In the genomic region with DNA sequence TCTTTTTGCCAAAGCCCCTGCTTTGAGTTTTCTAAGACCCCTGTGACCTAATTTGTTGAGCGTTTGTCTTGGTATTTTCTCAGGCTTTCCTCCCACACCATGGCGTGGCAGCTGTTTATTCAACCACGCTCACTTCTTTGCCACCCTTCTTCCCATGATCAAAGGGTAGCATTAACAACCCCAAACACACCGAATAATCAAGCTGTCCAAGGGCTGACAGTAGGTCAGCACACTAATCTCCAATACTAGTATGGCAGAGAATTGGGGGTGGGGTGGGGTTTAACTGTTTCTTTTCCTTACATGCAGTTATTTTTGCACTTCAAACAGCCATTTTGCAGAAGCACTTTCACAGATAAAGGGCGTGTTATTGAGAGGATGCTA, we compare ENCODE assay signal across 9 mouse cellular contexts. TPM values are rescaled to one million over a fixed set of nuclear protein-coding genes. Genes with fewer than 3 reads are reported as not detected.
DNase-seq lines count a peak whose midpoint lies in the region; ATAC-seq lines count a peak whose summit lies in the region.
"Had no signal": no experiment of that assay in that cellular context is flagged by ENCODE, and none has a peak within 500 bp of the region (broad histone marks: within the 10 kb centered on the region; RNA-seq: fewer than 3 reads in every experiment).

No protein-coding gene starts in this region.

- H3K4me1 ChIP-seq in forebrain, embryonic 10.5 days, result peaks cover 28% of the 10 kb centered on the region
- no peaks in the 10 kb centered on the region; the same call in 1 of the 2 replicates for H3K4me1 ChIP-seq in forebrain, embryonic 16.5 days (replicated peaks; ENCODE audit: control insufficient read depth, insufficient read depth, low read length)
- H3K4me1 ChIP-seq in hindbrain, embryonic 15.5 days (replicated peaks), result 0 out of 2 replicates have a peak, but pooled peaks cover 2% of the 10 kb centered on the region
- no peaks in the 10 kb centered on the region for H3K4me1 ChIP-seq in hindbrain, embryonic 14.5 days (replicated peaks; ENCODE audit: control insufficient read depth, insufficient read depth, low read length)
- H3K4me1 ChIP-seq in lung, embryonic 15.5 days, result no peaks in the 10 kb centered on the region
- peaks cover 6% of the 10 kb centered on the region for H3K4me1 ChIP-seq in midbrain, embryonic 16.5 days (ENCODE audit: control insufficient read depth, insufficient read depth, low read length)

- H3K36me3 ChIP-seq in forebrain, embryonic 10.5 days (replicated peaks), result no peaks in the 10 kb centered on the region
- H3K36me3 ChIP-seq in forebrain, embryonic 16.5 days (ENCODE audit: control insufficient read depth, insufficient read depth), result no peaks in the 10 kb centered on the region
- H3K36me3 ChIP-seq in hindbrain, embryonic 15.5 days, result no peaks in the 10 kb centered on the region
- no peaks in the 10 kb centered on the region for H3K36me3 ChIP-seq in hindbrain, embryonic 14.5 days (replicated peaks; ENCODE audit: control insufficient read depth, insufficient read depth)
- H3K36me3 ChIP-seq in lung, embryonic 15.5 days, result no peaks in the 10 kb centered on the region
- no peaks in the 10 kb centered on the region for H3K36me3 ChIP-seq in midbrain, embryonic 16.5 days (ENCODE audit: control insufficient read depth, insufficient read depth, low read length)

- DNase-seq in forebrain, embryonic 10.5 days (ENCODE audit: extremely low spot score, low spot score), result no peak
- no peak for DNase-seq in hindbrain, embryonic 14.5 days (ENCODE audit: low spot score)
- DNase-seq in lung, postnatal 4 days, result no peak
- no peak for DNase-seq in frontal cortex, postnatal 25 days (ENCODE audit: low spot score in 2 of 2)

- H3K9ac ChIP-seq in forebrain, embryonic 16.5 days (replicated peaks; ENCODE audit: low read depth, low read length), result no peak overlapping the region
- no peak overlapping the region for H3K9ac ChIP-seq in hindbrain, embryonic 15.5 days
- no peak overlapping the region for H3K9ac ChIP-seq in hindbrain, embryonic 14.5 days
- H3K9ac ChIP-seq in lung, embryonic 15.5 days, result no peak overlapping the region
- H3K9ac ChIP-seq in midbrain, embryonic 16.5 days (ENCODE audit: low read depth, low read length), result no peak overlapping the region

- no peak for ATAC-seq in forebrain, embryonic 16.5 days
- no peak for ATAC-seq in hindbrain, embryonic 15.5 days (ENCODE audit: low FRiP score, low read depth)
- ATAC-seq in hindbrain, embryonic 14.5 days (ENCODE audit: low FRiP score), result no peak
- ATAC-seq in lung, embryonic 15.5 days (ENCODE audit: borderline replicate concordance, extremely low read depth, low FRiP score, low TSS enrichment), result no peak
- ATAC-seq in midbrain, embryonic 16.5 days, result peak; percentile 22; the same call in 1 of the 2 replicates

- H3K27me3 ChIP-seq in forebrain, embryonic 10.5 days (ENCODE audit: poor library complexity, severe bottlenecking), result peaks cover 10% of the 10 kb centered on the region; the same call in 1 of the 2 replicates
- 0 out of 2 replicates have a peak, but pooled peaks cover 2% of the 10 kb centered on the region for H3K27me3 ChIP-seq in forebrain, embryonic 16.5 days (replicated peaks; ENCODE audit: control insufficient read depth, insufficient read depth, low read length)
- H3K27me3 ChIP-seq in hindbrain, embryonic 15.5 days, result no peaks in the 10 kb centered on the region
- no peaks in the 10 kb centered on the region for H3K27me3 ChIP-seq in hindbrain, embryonic 14.5 days (ENCODE audit: control insufficient read depth, insufficient read depth, low read length)
- no peaks in the 10 kb centered on the region for H3K27me3 ChIP-seq in lung, embryonic 15.5 days
- no peaks in the 10 kb centered on the region; the same call in 1 of the 2 replicates for H3K27me3 ChIP-seq in midbrain, embryonic 16.5 days (ENCODE audit: control insufficient read depth, insufficient read depth, low read depth, low read length)
- H3K27me3 ChIP-seq: Patski had no signal

- 17% methylated on average over 5 of the region's 5 CpGs for WGBS in forebrain, embryonic 10.5 days
- 8% methylated on average over 5 of the region's 5 CpGs for WGBS in forebrain, embryonic 16.5 days
- 21% methylated on average over 5 of the region's 5 CpGs for WGBS in hindbrain, embryonic 15.5 days
- WGBS in hindbrain, embryonic 14.5 days, result 14% methylated on average over 5 of the region's 5 CpGs
- 26% methylated on average over 5 of the region's 5 CpGs for WGBS in lung, embryonic 15.5 days
- 9% methylated on average over 5 of the region's 5 CpGs for WGBS in midbrain, embryonic 16.5 days

- H3K27ac ChIP-seq in forebrain, embryonic 10.5 days, result peak overlapping the region; percentile 53
- no peak overlapping the region for H3K27ac ChIP-seq in forebrain, embryonic 16.5 days (ENCODE audit: low read length)
- H3K27ac ChIP-seq in hindbrain, embryonic 15.5 days (replicated peaks), result no peak overlapping the region
- no peak overlapping the region for H3K27ac ChIP-seq in hindbrain, embryonic 14.5 days
- no peak overlapping the region for H3K27ac ChIP-seq in lung, embryonic 15.5 days
- no peak overlapping the region for H3K27ac ChIP-seq in midbrain, embryonic 16.5 days (ENCODE audit: low read length)

- no peak overlapping the region for H3K4me2 ChIP-seq in forebrain, embryonic 16.5 days (ENCODE audit: low read length)
- peak overlapping the region; percentile 49 for H3K4me2 ChIP-seq in hindbrain, embryonic 15.5 days
- H3K4me2 ChIP-seq in hindbrain, embryonic 14.5 days (replicated peaks), result no peak overlapping the region
- peak overlapping the region; percentile 47; the same call in 1 of the 2 replicates for H3K4me2 ChIP-seq in lung, embryonic 15.5 days
- no peak overlapping the region for H3K4me2 ChIP-seq in midbrain, embryonic 16.5 days (ENCODE audit: low read length)

- peak overlapping the region; percentile 39; the same call in 1 of the 2 replicates for H3K4me3 ChIP-seq in forebrain, embryonic 10.5 days
- no peak overlapping the region for H3K4me3 ChIP-seq in forebrain, embryonic 16.5 days (replicated peaks; ENCODE audit: low read length)
- no peak overlapping the region for H3K4me3 ChIP-seq in hindbrain, embryonic 15.5 days
- H3K4me3 ChIP-seq in hindbrain, embryonic 14.5 days (replicated peaks; ENCODE audit: low read length), result no peak overlapping the region
- H3K4me3 ChIP-seq in lung, embryonic 15.5 days, result no peak overlapping the region
- H3K4me3 ChIP-seq in midbrain, embryonic 16.5 days (ENCODE audit: low read depth, low read length), result no peak overlapping the region

- no peaks in the 10 kb centered on the region for H3K9me3 ChIP-seq in forebrain, embryonic 10.5 days
- H3K9me3 ChIP-seq in forebrain, embryonic 16.5 days (ENCODE audit: control insufficient read depth, low read length), result no peaks in the 10 kb centered on the region
- no peaks in the 10 kb centered on the region for H3K9me3 ChIP-seq in hindbrain, embryonic 15.5 days
- H3K9me3 ChIP-seq in hindbrain, embryonic 14.5 days (ENCODE audit: control insufficient read depth, low read length), result no peaks in the 10 kb centered on the region
- no peaks in the 10 kb centered on the region for H3K9me3 ChIP-seq in lung, embryonic 15.5 days
- H3K9me3 ChIP-seq in midbrain, embryonic 16.5 days (replicated peaks; ENCODE audit: control insufficient read depth, low read length, poor library complexity, severe bottlenecking), result no peaks in the 10 kb centered on the region

RNA-seq across cellular contexts. Expression of a gene that starts 21.4 kb away (rescaled TPM):
- polyA plus RNA-seq in forebrain, embryonic 10.5 days (2016; fragmentation: Nextera tagmentation; extraction: Ambion mirVana), result 64.0 and 65.9 TPM in 2 replicates
- 40.1 and 40.3 TPM in 2 replicates for polyA plus RNA-seq in forebrain, embryonic 16.5 days (2015; fragmentation: Nextera tagmentation; extraction: Ambion mirVana)
- polyA plus RNA-seq in hindbrain, embryonic 15.5 days (2015; fragmentation: Nextera tagmentation; extraction: Ambion mirVana), result 40.6 and 42.2 TPM in 2 replicates
- 33.0 and 37.0 TPM in 2 replicates for polyA plus RNA-seq in hindbrain, embryonic 14.5 days (2014; fragmentation: Nextera tagmentation; extraction: Ambion mirVana)
- polyA plus RNA-seq in lung, embryonic 15.5 days (2015; fragmentation: Nextera tagmentation; extraction: Ambion mirVana), result 52.3 and 54.6 TPM in 2 replicates
- 35.1 and 39.2 TPM in 2 replicates for polyA plus RNA-seq in midbrain, embryonic 16.5 days (2015; fragmentation: Nextera tagmentation; extraction: Ambion mirVana)

Comparison
In these comparisons a context has a peak if more than half of its experiments do, and no peak if none do; other contexts are left out.
1. H3K4me2 ChIP-seq: peak in hindbrain, embryonic 15.5 days (single experiment) and lung, embryonic 15.5 days (single experiment); none in forebrain, embryonic 16.5 days (single experiment), hindbrain, embryonic 14.5 days (single experiment) and midbrain, embryonic 16.5 days (single experiment).